Mouse (Mus musculus) gastrocnemius, postnatal 4 days (tissue): ENCODE results near the gene Osm. TPM values are rescaled to one million over a fixed set of nuclear protein-coding genes. Genes with fewer than 3 reads are reported as not detected.
A peak's percentile ranks its signal among the peaks of the same experiment; 100 is the strongest.

Experiments
- DNase-seq, 2 experiments: peaks; one replicate each; pipeline ENCODE4 v3.0.0; 2021 to 2022; ENCODE audit warnings: low spot score in 2 of 2, mixed read lengths in 2 of 2
- total RNA-seq, 2 experiments: library from RNA; stranded (reverse); gene quantifications; 2 replicates each; pipeline ENCODE4 v1.2.3; 2021

Osm gene
- total RNA-seq, 2 experiments from 2014 or later, result 0.22 to 0.36 TPM

DNA sequence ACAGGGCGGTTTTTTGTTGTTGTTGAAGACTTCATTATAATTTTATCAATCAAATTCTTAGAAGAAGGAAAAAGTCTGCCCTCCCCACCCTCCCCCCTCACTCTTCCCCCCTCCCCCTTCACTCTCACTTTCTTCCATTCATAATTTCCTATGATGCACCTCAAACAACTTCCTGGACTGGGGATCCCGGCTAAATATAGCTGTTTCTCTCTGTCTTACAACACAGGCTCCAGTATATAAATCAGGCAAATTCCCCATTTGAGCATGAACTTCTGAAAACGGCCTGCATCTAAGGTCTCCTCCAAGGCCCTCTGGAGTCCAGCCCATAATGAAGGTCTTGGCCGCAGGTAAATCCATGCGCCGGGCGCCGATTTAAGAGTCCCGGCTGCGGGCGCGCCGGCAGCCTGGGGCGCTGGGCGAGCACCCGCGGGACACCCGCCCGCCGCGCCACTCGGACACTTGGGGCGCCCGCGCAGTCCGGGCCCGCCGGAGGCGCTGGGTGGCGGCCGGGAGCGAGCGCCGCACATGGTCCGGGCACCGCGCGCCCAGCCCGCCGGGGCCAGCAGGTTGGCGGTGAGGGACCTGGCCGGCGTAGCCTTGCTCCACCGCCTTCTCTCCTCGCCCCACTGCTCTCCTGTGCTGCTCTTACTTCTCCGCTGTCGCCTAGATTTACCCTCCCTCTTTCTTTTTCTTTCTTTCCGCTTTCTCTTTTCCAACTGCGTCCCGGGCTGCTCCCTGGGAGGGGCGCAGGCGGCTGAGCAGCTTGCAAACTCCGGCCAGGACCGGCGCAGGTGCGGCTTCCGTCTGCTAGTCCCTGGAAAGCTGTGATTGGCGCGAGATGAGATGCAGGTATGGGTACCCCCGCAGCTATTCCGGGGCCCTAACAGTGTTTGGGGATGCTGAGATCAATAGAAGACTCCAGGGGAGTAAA is 30.3 kb downstream of the Osm start:
- peak in 1 of 2 experiments; percentile 50 for DNase-seq

DNA sequence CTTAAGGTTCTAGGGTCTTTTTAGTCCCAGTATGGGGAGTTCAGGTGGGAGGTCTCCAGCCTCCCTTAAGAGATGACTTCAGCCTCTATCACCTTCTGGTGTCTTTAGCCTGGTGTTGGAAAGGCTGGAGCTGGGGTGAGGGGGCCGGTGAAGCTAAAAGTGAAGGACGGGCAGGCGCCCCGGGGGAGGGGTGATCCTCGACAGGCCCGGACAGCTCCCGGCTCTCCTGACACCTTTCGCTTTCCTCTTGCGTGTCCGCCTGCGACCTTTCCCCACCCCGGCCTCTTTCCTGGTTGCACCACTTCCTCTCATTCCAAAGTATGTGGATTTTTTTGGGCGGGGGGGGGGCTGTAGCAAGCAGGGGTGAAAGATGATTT is 31.0 kb downstream of the Osm start:
- DNase-seq, result no peak

- no peak for DNase-seq
Observed at GRCm38 (mm10) chr11:4268500-4268899, 32.3 kb downstream of the Osm start.

DNA sequence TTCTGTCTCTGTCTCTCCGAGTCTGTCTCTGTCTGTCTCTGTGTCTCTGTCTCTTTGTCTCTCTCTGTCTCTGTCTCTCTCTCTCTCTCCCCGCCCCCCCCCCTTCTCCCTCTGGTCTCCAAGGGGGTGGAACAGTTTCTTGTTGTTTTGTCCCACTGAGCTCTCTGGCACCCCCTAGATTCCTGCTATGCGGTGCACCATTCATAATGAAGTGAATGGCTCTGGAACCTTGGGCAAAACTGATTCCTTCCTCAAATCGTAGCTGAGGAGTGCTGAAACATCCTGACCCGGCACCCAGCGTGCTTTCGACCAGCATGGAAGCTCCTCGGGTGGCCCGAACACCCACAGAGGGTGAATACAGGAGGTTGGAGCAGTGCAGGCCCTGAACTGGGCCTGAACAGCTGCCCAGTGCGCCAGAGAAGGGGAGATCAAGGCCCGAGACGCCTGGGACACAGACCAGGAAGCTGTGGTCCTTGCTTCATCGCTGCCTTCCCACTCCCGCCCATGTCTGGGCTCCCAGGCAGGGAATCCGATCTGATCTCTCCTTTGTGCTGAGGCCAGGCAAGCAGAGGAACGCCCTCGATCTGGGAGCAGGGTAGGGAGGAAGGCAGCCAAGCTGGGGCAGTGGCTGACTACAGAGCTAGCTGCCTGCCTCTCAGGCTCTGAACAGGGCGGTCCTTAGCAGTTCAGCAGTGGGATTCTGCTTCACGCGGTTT is 34.7 kb downstream of the Osm start:
- DNase-seq, result peak in 1 of 2 experiments; percentile 68

GRCm38 (mm10) chr11:4271544-4271943 is 35.3 kb downstream of the Osm start:
- DNase-seq, result no peak

GRCm38 (mm10) chr11:4276411-4276861 is 40.2 kb downstream of the Osm start:
- peak in 1 of 2 experiments; percentile 63 for DNase-seq

- DNase-seq, result no peak
Observed at GRCm38 (mm10) chr11:4279909-4280308, 43.7 kb downstream of the Osm start.

DNA sequence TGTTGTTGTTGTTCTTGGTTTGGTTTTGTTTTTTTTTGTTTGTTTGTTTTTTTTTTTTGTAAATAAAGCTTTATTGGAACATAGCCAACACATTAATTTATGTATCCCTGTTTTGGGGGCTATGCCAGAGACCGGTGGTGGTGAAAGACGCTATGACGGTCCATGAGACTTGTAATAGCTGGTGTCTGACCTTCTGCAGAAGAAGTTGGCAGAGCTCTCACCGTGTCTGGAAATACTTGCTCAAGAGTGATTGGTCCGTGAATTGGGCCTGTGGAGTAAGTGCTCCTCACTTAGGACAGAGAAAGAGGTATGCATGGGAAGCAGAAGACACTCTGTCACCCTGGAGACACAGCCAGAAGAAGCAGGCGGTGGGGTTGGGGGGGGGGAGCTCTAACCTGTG is 45.6 kb downstream of the Osm start:
- DNase-seq, result no peak

GRCm38 (mm10) chr11:4283627-4284026 is 47.4 kb downstream of the Osm start:
- DNase-seq, result peak in 1 of 2 experiments; percentile 53

DNA sequence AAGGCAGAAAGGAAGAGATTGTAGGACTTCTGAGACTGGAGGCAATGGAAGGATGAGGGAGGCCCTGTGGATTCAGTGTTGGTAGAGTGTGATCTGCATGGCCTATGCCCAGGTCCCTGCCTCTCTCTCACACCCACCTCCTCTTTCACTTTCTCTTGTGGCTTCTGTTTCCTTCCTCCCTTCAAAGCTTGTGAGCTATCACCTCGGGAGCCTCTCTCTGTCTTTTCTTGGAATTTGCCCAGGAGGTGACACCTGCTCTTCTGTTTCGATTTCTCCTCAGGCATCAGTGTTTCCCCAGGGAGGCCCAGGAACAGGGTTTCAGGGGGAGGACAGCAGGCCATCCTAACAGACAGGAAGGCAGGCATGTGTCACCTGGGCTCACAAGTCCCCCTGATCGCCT is 53.1 kb downstream of the Osm start:
- DNase-seq, result no peak

Other genes with a start within 250 kb of the Osm start
- gene Sec14l4, start 205.0 kb upstream of the Osm start, total RNA-seq, result under 1 TPM in 1 of 2 experiments, not detected in 1; 0.18 TPM
- not detected for gene Sec14l3, start 171.6 kb upstream of the Osm start, total RNA-seq
- gene Mtfp1, start 141.0 kb upstream of the Osm start, total RNA-seq, result 10 to 100 TPM in 1 of 2 experiments, 1 to 10 TPM in 1; 10.0 to 12.5 TPM
- 1 to 10 TPM; 2.3 to 2.6 TPM for gene Sec14l2, start 113.0 kb upstream of the Osm start, total RNA-seq
- gene Rnf215, start 101.2 kb upstream of the Osm start, total RNA-seq, result 10 to 100 TPM; 12.8 to 18.1 TPM
- 10 to 100 TPM in 1 of 2 experiments, 1 to 10 TPM in 1; 8.7 to 10.3 TPM for gene Ccdc157, start 76.1 kb upstream of the Osm start, total RNA-seq
- 10 to 100 TPM; 41.2 to 50.6 TPM for gene Sf3a1, start 76.1 kb upstream of the Osm start, total RNA-seq
- gene Tbc1d10a, start 49.6 kb upstream of the Osm start, total RNA-seq, result 10 to 100 TPM; 10.1 to 12.2 TPM
- 1 to 10 TPM; 8.7 to 9.8 TPM for gene Castor1, start 18.2 kb upstream of the Osm start, total RNA-seq
- 1 to 10 TPM; 1.3 to 2.1 TPM for gene Lif, start 21.1 kb downstream of the Osm start, total RNA-seq
- gene Hormad2, start 204.7 kb downstream of the Osm start, total RNA-seq, result under 1 TPM; 0.66 to 0.67 TPM